Mouse (Mus musculus): ENCODE data around the gene Sdk1. TPM values are rescaled to one million over a fixed set of nuclear protein-coding genes. Genes with fewer than 3 reads are reported as not detected.

Sdk1 gene
- total and polyA plus RNA-seq, 2 experiments: 0.18 to 0.27 TPM

GRCm38 (mm10) chr5:142212252-142212651, 971.0 kb downstream of the Sdk1 start:
- Histone ChIP-seq H3K79me2 (ENCODE audit: control insufficient read depth, insufficient read depth, low read length) (no peaks in the 10 kb centered on the region), H3K4me3 (ENCODE audit: insufficient read depth, low read depth, low read length) (no peak overlapping the region), H3K36me3 (ENCODE audit: control insufficient read depth, insufficient read depth, low read length) (no peaks in the 10 kb centered on the region), H3K4me1 (ENCODE audit: control insufficient read depth, insufficient read depth, low read length) (no peaks in the 10 kb centered on the region), H3K27ac (replicated peaks; ENCODE audit: insufficient read depth, low read depth, low read length) (no peak overlapping the region), H3K9ac (ENCODE audit: low read depth, low read length) (no peak overlapping the region), H3K27me3 (ENCODE audit: control insufficient read depth, insufficient read depth, low read length) (no peaks in the 10 kb centered on the region)
- no peak for DNase-seq (ENCODE audit: extremely low read depth, low read depth, low spot score)
- 71% methylated on average over 11 of the region's 11 CpGs for WGBS
- TF ChIP-seq POLR2A (IDR thresholded peaks at IDR 0.05; ENCODE audit: extremely low read depth, insufficient read depth, low read length): no peak
- peak; percentile 12; the same call in 1 of the 2 replicates for TF ChIP-seq CTCF (IDR thresholded peaks at IDR 0.05; ENCODE audit: low read depth, low read length)

GRCm38 (mm10) chr5:142215981-142216380, 974.7 kb downstream of the Sdk1 start:
- Histone ChIP-seq H3K4me3 (ENCODE audit: insufficient read depth, low read depth, low read length) (no peak overlapping the region), H3K27ac (replicated peaks; ENCODE audit: insufficient read depth, low read depth, low read length) (no peak overlapping the region), H3K9ac (ENCODE audit: low read depth, low read length) (no peak overlapping the region), H3K79me2 (ENCODE audit: control insufficient read depth, insufficient read depth, low read length) (no peaks in the 10 kb centered on the region), H3K36me3 (ENCODE audit: control insufficient read depth, insufficient read depth, low read length) (no peaks in the 10 kb centered on the region), H3K27me3 (ENCODE audit: control insufficient read depth, insufficient read depth, low read length) (no peaks in the 10 kb centered on the region), H3K4me1 (ENCODE audit: control insufficient read depth, insufficient read depth, low read length) (no peaks in the 10 kb centered on the region)
- WGBS: 83% methylated on average over 5 of the region's 5 CpGs
- no peak for TF ChIP-seq POLR2A (IDR thresholded peaks at IDR 0.05; ENCODE audit: extremely low read depth, insufficient read depth, low read length)
- no peak for TF ChIP-seq CTCF (IDR thresholded peaks at IDR 0.05; ENCODE audit: low read depth, low read length)
- no peak for DNase-seq (ENCODE audit: extremely low read depth, low read depth, low spot score)

- H3K4me3 ChIP-seq (ENCODE audit: insufficient read depth, low read depth, low read length): no peak overlapping the region
- no peaks in the 10 kb centered on the region for H3K36me3 ChIP-seq (ENCODE audit: control insufficient read depth, insufficient read depth, low read length)
- DNase-seq (ENCODE audit: extremely low read depth, low read depth, low spot score): no peak
- no peaks in the 10 kb centered on the region for H3K27me3 ChIP-seq (ENCODE audit: control insufficient read depth, insufficient read depth, low read length)
- 90% methylated on average over 12 of the region's 12 CpGs for WGBS
- no peak overlapping the region for H3K27ac ChIP-seq (replicated peaks; ENCODE audit: insufficient read depth, low read depth, low read length)
- no peaks in the 10 kb centered on the region for H3K4me1 ChIP-seq (ENCODE audit: control insufficient read depth, insufficient read depth, low read length)
- H3K9ac ChIP-seq (ENCODE audit: low read depth, low read length): no peak overlapping the region
- H3K79me2 ChIP-seq (ENCODE audit: control insufficient read depth, insufficient read depth, low read length): no peaks in the 10 kb centered on the region
- TF ChIP-seq POLR2A (IDR thresholded peaks at IDR 0.05; ENCODE audit: extremely low read depth, insufficient read depth, low read length): no peak
- TF ChIP-seq CTCF (IDR thresholded peaks at IDR 0.05; ENCODE audit: low read depth, low read length): peak; percentile 39; the same call in 1 of the 2 replicates
These were observed 979.7 kb downstream of the Sdk1 start for GRCm38 (mm10) chr5:142220851-142221503.

- no peak overlapping the region for H3K4me3 ChIP-seq (ENCODE audit: insufficient read depth, low read depth, low read length)
- WGBS: 86% methylated on average over 18 of the region's 18 CpGs
- DNase-seq (ENCODE audit: extremely low read depth, low read depth, low spot score): no peak
These were observed 987.9 kb downstream of the Sdk1 start for GRCm38 (mm10) chr5:142228957-142229810.

GRCm38 (mm10) chr5:142229811-142230205, 988.5 kb downstream of the Sdk1 start:
- no peak overlapping the region for H3K27ac ChIP-seq (replicated peaks; ENCODE audit: insufficient read depth, low read depth, low read length)
- no peak for TF ChIP-seq POLR2A (IDR thresholded peaks at IDR 0.05; ENCODE audit: extremely low read depth, insufficient read depth, low read length)
- TF ChIP-seq CTCF (IDR thresholded peaks at IDR 0.05; ENCODE audit: low read depth, low read length): no peak
- H3K9ac ChIP-seq (ENCODE audit: low read depth, low read length): no peak overlapping the region
- H3K4me1 ChIP-seq (ENCODE audit: control insufficient read depth, insufficient read depth, low read length): no peaks in the 10 kb centered on the region
- H3K27me3 ChIP-seq (ENCODE audit: control insufficient read depth, insufficient read depth, low read length): no peaks in the 10 kb centered on the region
- no peak for DNase-seq (ENCODE audit: extremely low read depth, low read depth, low spot score)
- 87% methylated on average over 8 of the region's 8 CpGs for WGBS
- no peaks in the 10 kb centered on the region for H3K79me2 ChIP-seq (ENCODE audit: control insufficient read depth, insufficient read depth, low read length)
- no peak overlapping the region for H3K4me3 ChIP-seq (ENCODE audit: insufficient read depth, low read depth, low read length)
- H3K36me3 ChIP-seq (ENCODE audit: control insufficient read depth, insufficient read depth, low read length): no peaks in the 10 kb centered on the region

More at GRCm38 (mm10) chr5:142228957-142229810, 987.9 kb downstream of the Sdk1 start:
- Histone ChIP-seq H3K27ac (replicated peaks; ENCODE audit: insufficient read depth, low read depth, low read length) (no peak overlapping the region), H3K4me1 (ENCODE audit: control insufficient read depth, insufficient read depth, low read length) (no peaks in the 10 kb centered on the region), H3K9ac (ENCODE audit: low read depth, low read length) (no peak overlapping the region), H3K79me2 (ENCODE audit: control insufficient read depth, insufficient read depth, low read length) (no peaks in the 10 kb centered on the region), H3K36me3 (ENCODE audit: control insufficient read depth, insufficient read depth, low read length) (no peaks in the 10 kb centered on the region), H3K27me3 (ENCODE audit: control insufficient read depth, insufficient read depth, low read length) (no peaks in the 10 kb centered on the region)
- no peak for TF ChIP-seq CTCF (IDR thresholded peaks at IDR 0.05; ENCODE audit: low read depth, low read length)
- no peak for TF ChIP-seq POLR2A (IDR thresholded peaks at IDR 0.05; ENCODE audit: extremely low read depth, insufficient read depth, low read length)
